Mouse (Mus musculus): Measurements from ENCODE around the gene Cxcl14. TPM values are rescaled to one million over a fixed set of nuclear protein-coding genes. Genes with fewer than 3 reads are reported as not detected.

The Cxcl14 gene
- polyA plus RNA-seq (2015; fragmentation: Nextera tagmentation; extraction: Ambion mirVana), result 7.9 and 9.9 TPM in 2 replicates

GRCm38 (mm10) chr13:56295943-56296658 is at the start of gene Cxcl14:
Gene Cxcl14, minus strand, starts transcription at chr13:56296551.
- Histone ChIP-seq H3K9me3 (no peaks in the 10 kb centered on the region), H3K27me3 (replicated peaks) (peaks cover 68% of the 10 kb centered on the region), H3K4me1 (replicated peaks) (peaks cover 14% of the 10 kb centered on the region), H3K4me2 (replicated peaks) (peak within 1 kb of the TSS; percentile 90), H3K9ac (peak within 1 kb of the TSS; percentile 34), H3K4me3 (replicated peaks) (peak within 1 kb of the TSS; percentile 46), H3K27ac (no peak within 1 kb of the TSS), H3K36me3 (no peaks in the 10 kb centered on the region)
- ATAC-seq, result peak; percentile 39; the same call in 1 of the 2 replicates
- WGBS, result under 1% methylated on average over 65 of the region's 76 CpGs

- ATAC-seq, result no peak
- Histone ChIP-seq H3K27me3 (replicated peaks) (no peaks in the 10 kb centered on the region), H3K36me3 (no peaks in the 10 kb centered on the region)
These were observed 48.0 kb upstream of the Cxcl14 start for GRCm38 (mm10) chr13:56344355-56344754.

GRCm38 (mm10) chr13:56342491-56342890 is 46.1 kb upstream of the Cxcl14 start:
- H3K27me3 ChIP-seq (replicated peaks), result no peaks in the 10 kb centered on the region
- H3K4me3 ChIP-seq (replicated peaks), result no peak overlapping the region
- 76% methylated on average over 10 of the region's 10 CpGs for WGBS
- no peak for ATAC-seq
- no peak overlapping the region for H3K4me2 ChIP-seq (replicated peaks)
- no peaks in the 10 kb centered on the region for H3K9me3 ChIP-seq
- H3K36me3 ChIP-seq, result no peaks in the 10 kb centered on the region
- H3K9ac ChIP-seq, result no peak overlapping the region
- H3K27ac ChIP-seq, result no peak overlapping the region
- H3K4me1 ChIP-seq (replicated peaks), result no peaks in the 10 kb centered on the region

More at GRCm38 (mm10) chr13:56344355-56344754, 48.0 kb upstream of the Cxcl14 start:
- H3K9ac ChIP-seq, result no peak overlapping the region
- 65% methylated on average over 12 of the region's 12 CpGs for WGBS
- H3K27ac ChIP-seq, result no peak overlapping the region
- H3K4me2 ChIP-seq (replicated peaks), result no peak overlapping the region
- H3K4me1 ChIP-seq (replicated peaks), result no peaks in the 10 kb centered on the region
- H3K9me3 ChIP-seq, result no peaks in the 10 kb centered on the region
- no peak overlapping the region for H3K4me3 ChIP-seq (replicated peaks)

GRCm38 (mm10) chr13:56340513-56340912 is 44.2 kb upstream of the Cxcl14 start:
- no peak for ATAC-seq
- Histone ChIP-seq H3K9ac (no peak overlapping the region), H3K36me3 (no peaks in the 10 kb centered on the region), H3K27ac (no peak overlapping the region), H3K4me3 (replicated peaks) (no peak overlapping the region), H3K27me3 (replicated peaks) (no peaks in the 10 kb centered on the region), H3K4me2 (replicated peaks) (no peak overlapping the region), H3K4me1 (replicated peaks) (no peaks in the 10 kb centered on the region), H3K9me3 (no peaks in the 10 kb centered on the region)
- WGBS, result 89% methylated on average over 13 of the region's 13 CpGs

- WGBS, result 76% methylated on average over 8 of the region's 8 CpGs
- Histone ChIP-seq H3K27me3 (replicated peaks) (no peaks in the 10 kb centered on the region), H3K27ac (no peak overlapping the region), H3K36me3 (no peaks in the 10 kb centered on the region), H3K9ac (no peak overlapping the region), H3K4me2 (replicated peaks) (no peak overlapping the region), H3K4me3 (replicated peaks) (no peak overlapping the region), H3K4me1 (replicated peaks) (no peaks in the 10 kb centered on the region), H3K9me3 (no peaks in the 10 kb centered on the region)
- no peak for ATAC-seq
These were observed 43.5 kb upstream of the Cxcl14 start for GRCm38 (mm10) chr13:56339816-56340215.

DNA sequence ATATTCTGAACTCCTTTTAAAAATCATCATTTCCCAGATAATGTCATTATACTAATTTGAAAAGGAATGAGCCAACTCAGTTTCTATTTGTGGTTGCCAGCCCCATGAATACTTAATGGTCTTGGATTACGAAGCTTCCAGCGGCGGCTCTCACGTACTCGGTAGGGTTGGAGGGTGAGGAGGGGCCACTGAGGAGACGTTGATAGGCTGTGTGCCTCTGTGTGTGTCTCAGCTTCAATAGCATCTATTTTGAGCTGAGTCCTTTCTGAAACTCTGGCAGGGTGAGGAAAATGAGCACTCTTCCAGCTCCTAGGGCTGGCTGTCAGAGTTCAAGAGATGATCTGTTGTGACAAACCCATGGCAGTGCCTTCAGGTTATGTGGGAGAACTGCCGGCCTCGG is 40.6 kb upstream of the Cxcl14 start:
- no peak overlapping the region for H3K27ac ChIP-seq
- no peak for ATAC-seq
- H3K4me3 ChIP-seq (replicated peaks), result no peak overlapping the region
- H3K27me3 ChIP-seq (replicated peaks), result no peaks in the 10 kb centered on the region
- 49% methylated on average over 8 of the region's 8 CpGs for WGBS
- H3K9me3 ChIP-seq, result no peaks in the 10 kb centered on the region
- H3K4me2 ChIP-seq (replicated peaks), result no peak overlapping the region
- H3K9ac ChIP-seq, result no peak overlapping the region
- H3K4me1 ChIP-seq (replicated peaks), result no peaks in the 10 kb centered on the region
- H3K36me3 ChIP-seq, result no peaks in the 10 kb centered on the region

GRCm38 (mm10) chr13:56334802-56335690 is 38.7 kb upstream of the Cxcl14 start:
- Histone ChIP-seq H3K27me3 (replicated peaks) (no peaks in the 10 kb centered on the region), H3K4me3 (replicated peaks) (no peak overlapping the region), H3K4me1 (replicated peaks) (no peaks in the 10 kb centered on the region), H3K36me3 (no peaks in the 10 kb centered on the region), H3K9me3 (no peaks in the 10 kb centered on the region), H3K4me2 (replicated peaks) (no peak overlapping the region), H3K9ac (no peak overlapping the region), H3K27ac (no peak overlapping the region)
- ATAC-seq, result no peak
- WGBS, result 70% methylated on average over 10 of the region's 10 CpGs

- H3K36me3 ChIP-seq, result no peaks in the 10 kb centered on the region
- no peaks in the 10 kb centered on the region for H3K27me3 ChIP-seq (replicated peaks)
- H3K4me3 ChIP-seq (replicated peaks), result no peak overlapping the region
- H3K4me2 ChIP-seq (replicated peaks), result no peak overlapping the region
- no peak overlapping the region for H3K9ac ChIP-seq
- 75% methylated on average over 8 of the region's 8 CpGs for WGBS
- no peaks in the 10 kb centered on the region for H3K4me1 ChIP-seq (replicated peaks)
- H3K27ac ChIP-seq, result no peak overlapping the region
- ATAC-seq, result no peak
- H3K9me3 ChIP-seq, result no peaks in the 10 kb centered on the region
These were observed 37.9 kb upstream of the Cxcl14 start for GRCm38 (mm10) chr13:56334236-56334635.

- no peaks in the 10 kb centered on the region for H3K4me1 ChIP-seq (replicated peaks)
- WGBS, result 78% methylated on average over 6 of the region's 6 CpGs
- no peak for ATAC-seq
- no peak overlapping the region for H3K27ac ChIP-seq
- no peak overlapping the region for H3K4me3 ChIP-seq (replicated peaks)
- H3K4me2 ChIP-seq (replicated peaks), result no peak overlapping the region
- H3K27me3 ChIP-seq (replicated peaks), result no peaks in the 10 kb centered on the region
- no peak overlapping the region for H3K9ac ChIP-seq
- no peaks in the 10 kb centered on the region for H3K36me3 ChIP-seq
- H3K9me3 ChIP-seq, result no peaks in the 10 kb centered on the region
These were observed 36.0 kb upstream of the Cxcl14 start for GRCm38 (mm10) chr13:56332356-56332755.

- Histone ChIP-seq H3K9me3 (no peaks in the 10 kb centered on the region), H3K9ac (no peak overlapping the region), H3K4me2 (replicated peaks) (no peak overlapping the region), H3K27me3 (replicated peaks) (no peaks in the 10 kb centered on the region), H3K4me3 (replicated peaks) (no peak overlapping the region), H3K36me3 (no peaks in the 10 kb centered on the region), H3K4me1 (replicated peaks) (no peaks in the 10 kb centered on the region), H3K27ac (no peak overlapping the region)
- WGBS, result 64% methylated on average over 10 of the region's 10 CpGs
- no peak for ATAC-seq
These were observed 34.5 kb upstream of the Cxcl14 start for GRCm38 (mm10) chr13:56330603-56331455.

- Histone ChIP-seq H3K27ac (no peak overlapping the region), H3K4me1 (replicated peaks) (no peaks in the 10 kb centered on the region), H3K36me3 (no peaks in the 10 kb centered on the region), H3K9me3 (no peaks in the 10 kb centered on the region), H3K4me2 (replicated peaks) (no peak overlapping the region), H3K4me3 (replicated peaks) (no peak overlapping the region), H3K9ac (no peak overlapping the region), H3K27me3 (replicated peaks) (no peaks in the 10 kb centered on the region)
- no peak for ATAC-seq
- 82% methylated on average over 6 of the region's 6 CpGs for WGBS
These were observed 33.4 kb upstream of the Cxcl14 start for GRCm38 (mm10) chr13:56329769-56330168.

DNA sequence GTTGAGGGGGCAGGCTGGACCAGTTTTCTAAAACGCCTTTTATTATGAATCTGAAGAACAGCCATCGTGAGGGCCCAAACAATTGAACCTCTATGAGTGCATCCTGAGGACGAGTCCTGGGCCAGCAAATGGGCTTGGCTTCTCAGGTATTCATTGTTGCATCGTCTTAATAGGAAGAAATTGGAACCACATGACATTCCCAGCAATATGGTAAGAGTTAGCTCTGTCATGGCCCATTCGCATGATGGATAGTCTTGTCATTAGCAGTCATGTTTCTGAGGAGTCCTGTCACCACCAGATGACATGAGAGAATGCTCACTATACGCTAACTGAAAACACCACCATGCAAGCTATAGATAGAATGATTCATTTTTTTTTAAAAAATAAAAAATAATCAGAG is 32.8 kb upstream of the Cxcl14 start:
- no peaks in the 10 kb centered on the region for H3K4me1 ChIP-seq (replicated peaks)
- H3K27me3 ChIP-seq (replicated peaks), result no peaks in the 10 kb centered on the region
- no peak overlapping the region for H3K27ac ChIP-seq
- H3K4me3 ChIP-seq (replicated peaks), result no peak overlapping the region
- H3K36me3 ChIP-seq, result no peaks in the 10 kb centered on the region
- H3K4me2 ChIP-seq (replicated peaks), result no peak overlapping the region
- no peak for ATAC-seq
- WGBS, result 84% methylated on average over 6 of the region's 6 CpGs
- no peak overlapping the region for H3K9ac ChIP-seq
- H3K9me3 ChIP-seq, result no peaks in the 10 kb centered on the region

Data from intestine, embryonic 15.5 days (tissue).